Mouse (Mus musculus) thymus, postnatal 14 days (tissue): ENCODE data around the gene Adgrg6.

Source experiments
- DNase-seq: peaks from one replicate; pipeline ENCODE4 v3.0.0; 2021

The Adgrg6 gene

DNA sequence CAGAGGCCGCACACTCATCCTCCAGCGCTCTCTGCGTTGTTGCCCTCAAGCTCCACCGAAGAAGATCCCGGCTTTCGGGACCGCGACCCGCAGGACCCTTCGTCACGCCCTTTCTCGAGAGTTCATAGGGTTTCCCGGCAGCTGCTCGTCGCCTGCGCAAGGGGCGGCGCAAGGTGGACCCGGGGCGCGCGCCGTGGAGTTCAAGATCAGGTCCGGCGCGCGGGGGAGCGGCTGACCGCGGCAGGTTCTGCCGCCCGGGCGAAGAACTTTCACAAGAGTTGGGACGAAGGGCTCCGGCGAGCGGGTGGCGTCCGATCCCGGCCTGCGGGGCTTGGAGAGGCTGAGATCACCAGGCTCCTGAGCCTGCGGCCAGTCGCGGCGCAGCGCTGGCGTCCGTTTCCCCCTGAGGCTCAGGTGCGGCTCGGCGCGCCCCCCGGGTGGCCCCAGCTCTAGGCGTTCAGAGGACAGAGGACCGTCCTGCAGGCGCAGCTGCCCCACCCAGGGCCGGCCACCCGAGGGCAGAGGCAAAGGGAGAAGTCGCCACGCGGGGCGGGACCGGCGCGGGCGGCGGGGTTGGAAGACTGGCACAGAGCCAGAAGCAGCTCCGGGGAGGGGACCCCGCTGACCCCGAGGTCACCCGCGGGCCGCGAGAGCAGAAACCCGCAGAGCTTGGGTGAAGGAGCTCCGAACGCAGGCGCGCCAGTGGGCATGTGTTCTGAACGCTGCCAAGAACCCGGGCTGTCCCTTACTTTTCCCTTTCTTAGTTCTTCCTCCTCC is at the start of gene Adgrg6:
TSS of gene Adgrg6 (minus strand) at position 719 of the 777 bp plus-strand sequence.
- DNase-seq: peak; percentile 6

DNA sequence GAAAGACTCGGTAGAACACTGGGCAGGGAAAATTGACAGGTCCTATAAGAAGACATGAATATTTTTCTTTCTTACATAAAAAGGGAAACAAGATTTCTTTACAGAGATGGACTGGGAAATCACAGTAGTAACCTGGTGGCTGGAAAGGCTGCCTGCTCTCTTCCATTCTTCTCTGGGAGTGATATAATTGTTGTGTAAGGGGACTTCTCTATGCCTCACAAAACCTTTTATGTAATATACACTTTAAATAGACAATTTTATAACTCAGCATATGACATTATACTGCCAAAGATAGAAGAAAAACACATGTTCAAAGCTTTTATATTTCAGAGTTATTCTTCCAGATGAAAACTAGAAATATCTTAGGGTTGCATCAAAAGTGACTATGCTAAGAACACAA is 46.8 kb upstream of the Adgrg6 start:
- no peak for DNase-seq

DNA sequence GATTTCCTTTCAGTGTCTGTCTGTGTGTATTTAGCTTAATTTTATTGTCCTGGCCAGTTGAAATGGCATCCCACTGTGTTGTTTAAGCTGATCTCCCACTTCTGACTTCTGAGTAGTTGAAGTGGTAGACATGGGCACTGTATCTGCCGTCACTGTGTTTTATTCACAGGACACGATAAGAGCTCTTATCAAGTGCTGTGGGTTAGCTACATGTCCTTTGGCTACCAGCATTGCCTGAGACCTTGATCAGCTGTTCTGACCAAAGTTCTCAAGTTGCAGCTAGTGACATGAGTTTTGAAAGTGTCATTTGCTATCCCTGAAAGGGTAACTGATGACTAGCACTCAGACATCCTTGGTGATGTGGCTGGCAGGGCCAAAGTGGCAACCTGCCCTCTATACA is 45.4 kb upstream of the Adgrg6 start:
- DNase-seq: no peak

DNA sequence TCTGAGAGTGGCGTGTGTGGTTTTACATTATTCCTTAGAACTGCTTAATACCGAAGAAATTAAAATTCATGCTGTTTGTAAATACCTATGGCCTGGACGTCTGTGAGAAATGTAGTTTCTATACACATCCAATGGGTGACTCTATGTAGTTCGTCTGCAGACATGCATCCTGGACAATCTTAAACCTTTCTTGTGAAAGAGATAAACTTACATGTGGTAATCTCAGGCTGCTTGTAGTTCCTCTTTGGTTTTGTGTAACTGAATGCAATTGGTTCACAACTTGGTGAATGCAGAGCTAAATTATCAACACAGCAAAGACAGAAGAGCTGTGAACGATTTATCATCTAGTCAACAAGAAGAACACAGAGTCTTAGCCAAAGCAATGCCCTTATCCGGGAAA is 44.2 kb upstream of the Adgrg6 start:
- DNase-seq: no peak

DNA sequence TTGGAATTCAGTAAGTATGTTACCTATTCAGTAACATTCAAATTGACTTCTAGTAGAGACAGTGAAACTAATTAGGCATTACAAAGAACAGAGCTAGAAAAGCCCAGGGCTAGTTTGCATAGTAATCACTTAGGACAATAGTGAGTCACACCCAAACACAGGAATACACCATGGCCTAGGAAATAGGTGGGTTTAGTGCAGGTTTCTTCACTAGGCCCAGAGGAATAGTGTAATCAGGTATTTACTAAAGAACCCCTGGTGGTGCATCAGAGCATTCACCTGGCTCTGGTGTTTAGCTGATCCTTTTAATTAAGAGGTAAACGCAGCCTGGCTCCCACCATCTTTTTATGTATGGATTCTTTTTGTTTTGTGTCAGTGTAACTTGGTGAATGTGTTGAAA is 38.0 kb upstream of the Adgrg6 start:
- no peak for DNase-seq

DNA sequence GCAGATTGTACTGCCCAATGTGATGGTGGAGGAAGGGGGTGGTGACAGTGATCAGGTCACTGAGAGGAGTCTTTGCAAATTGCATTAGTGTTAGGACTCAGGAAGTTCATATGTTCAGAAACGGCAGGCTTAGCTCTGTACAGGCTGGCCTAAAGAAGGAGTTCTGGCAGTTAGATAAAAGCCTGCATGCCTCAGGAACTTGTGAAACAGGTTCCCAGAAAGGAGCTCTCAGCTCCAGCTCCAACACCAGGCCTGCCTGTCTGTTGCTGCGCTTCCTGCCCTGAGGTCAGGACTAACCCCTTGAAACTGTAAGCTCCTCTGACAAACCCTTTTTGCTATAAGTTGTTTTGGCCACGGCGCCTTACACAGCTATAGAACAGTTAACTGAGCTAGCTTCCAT is 28.8 kb upstream of the Adgrg6 start:
- no peak for DNase-seq

DNA sequence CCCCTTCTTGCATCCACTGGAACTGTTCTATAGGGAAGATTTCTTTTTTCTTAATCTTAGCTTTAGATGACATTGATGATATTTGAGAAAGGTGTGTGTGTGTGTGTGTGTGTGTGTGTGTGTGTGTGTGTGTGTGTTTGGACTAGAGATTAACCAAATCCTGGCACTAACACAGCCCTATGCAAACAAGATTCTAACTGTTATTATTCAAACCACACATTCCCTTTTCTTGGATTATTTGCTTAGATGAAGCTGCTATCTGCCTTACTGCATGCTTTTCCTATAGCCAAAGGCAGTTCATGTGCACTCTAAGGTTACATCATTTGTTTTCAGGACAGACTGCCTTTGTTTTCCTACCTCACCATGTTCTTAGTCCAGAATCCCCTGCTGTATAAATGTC is 25.7 kb upstream of the Adgrg6 start:
- DNase-seq: no peak

DNA sequence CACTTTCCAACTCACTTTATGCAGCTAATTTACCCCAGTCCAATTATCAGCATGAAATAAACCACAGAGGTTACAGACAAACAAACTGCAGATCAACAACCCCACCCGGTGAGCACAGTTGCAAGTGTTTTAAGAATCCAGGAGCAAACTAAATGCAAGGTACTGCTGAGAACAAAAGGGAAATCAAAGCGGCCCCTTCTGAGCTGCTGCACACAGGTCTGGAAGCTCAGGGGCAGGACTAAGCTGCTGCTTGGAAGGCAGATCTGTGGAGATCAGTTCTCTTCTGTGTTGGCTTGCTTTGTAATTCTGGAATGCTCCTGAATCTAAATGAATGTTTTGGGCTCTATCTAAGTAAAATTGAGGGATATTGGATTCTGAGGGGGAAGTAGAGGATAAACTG is 25.2 kb upstream of the Adgrg6 start:
- no peak for DNase-seq

DNA sequence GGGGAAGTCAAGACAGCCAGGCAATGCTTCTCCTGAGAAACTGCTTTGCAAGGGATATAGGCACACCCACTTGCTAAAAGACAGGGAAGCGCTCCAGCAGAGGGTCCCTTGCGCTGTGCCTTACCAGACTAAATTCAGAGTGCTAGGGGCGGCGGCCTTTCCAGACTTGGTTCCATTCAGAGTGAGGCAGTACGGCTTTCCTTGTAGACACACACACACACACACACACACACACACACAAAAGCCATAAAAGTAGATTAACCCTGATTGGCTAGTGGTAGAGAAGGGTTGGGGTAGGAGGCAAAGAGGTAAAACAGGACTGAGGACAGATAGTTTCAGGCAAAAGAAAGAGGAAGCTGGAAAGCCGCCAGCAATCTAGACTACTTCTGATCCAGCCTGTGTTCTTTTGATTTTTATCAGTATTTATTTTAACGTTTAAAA is 672 bp upstream of the Adgrg6 start:
- no peak for DNase-seq

DNA sequence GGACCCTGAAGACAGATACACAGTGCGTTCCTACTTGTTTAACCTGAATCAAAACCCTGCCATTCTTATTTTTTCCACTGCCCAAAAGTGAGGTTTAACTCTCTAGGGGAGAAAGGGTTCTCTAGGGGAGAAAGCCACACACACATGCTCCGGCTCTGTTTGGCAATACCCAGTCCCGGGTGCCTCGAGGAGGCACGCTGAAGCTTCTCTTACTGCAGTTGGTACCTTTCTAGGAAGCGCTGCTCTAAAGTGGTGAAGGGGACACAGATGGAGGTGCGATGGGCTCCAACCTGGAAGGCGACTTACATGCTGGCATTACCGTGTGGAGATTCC is 885 bp downstream of the Adgrg6 start:
- no peak for DNase-seq

DNA sequence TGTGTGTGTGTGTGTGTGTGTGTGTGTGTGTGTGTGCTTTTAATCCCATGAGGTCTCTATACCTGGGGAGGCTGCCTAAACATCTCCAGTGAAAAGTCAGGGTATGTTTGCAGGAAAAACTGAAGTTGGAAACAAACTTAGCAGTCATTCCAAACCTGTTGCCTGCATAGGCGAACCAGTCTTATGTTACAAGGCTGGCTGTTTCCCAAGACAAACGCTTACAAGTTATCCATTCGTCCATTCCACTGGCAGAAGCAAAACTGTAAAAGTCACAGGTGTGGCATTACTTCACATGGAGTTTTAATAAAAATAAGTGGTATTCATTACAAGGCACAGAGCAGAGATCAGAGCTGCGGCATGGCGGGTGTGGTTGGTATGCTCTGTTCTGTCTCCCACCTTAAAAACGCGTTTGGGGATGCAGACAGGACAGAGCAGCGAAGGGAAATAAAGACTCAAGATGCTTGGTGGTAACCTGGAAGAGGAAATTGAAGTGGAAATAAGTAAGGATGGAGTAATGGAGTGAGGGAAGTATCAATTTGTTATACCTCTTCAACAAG is 1.9 kb downstream of the Adgrg6 start:
- DNase-seq: no peak

DNA sequence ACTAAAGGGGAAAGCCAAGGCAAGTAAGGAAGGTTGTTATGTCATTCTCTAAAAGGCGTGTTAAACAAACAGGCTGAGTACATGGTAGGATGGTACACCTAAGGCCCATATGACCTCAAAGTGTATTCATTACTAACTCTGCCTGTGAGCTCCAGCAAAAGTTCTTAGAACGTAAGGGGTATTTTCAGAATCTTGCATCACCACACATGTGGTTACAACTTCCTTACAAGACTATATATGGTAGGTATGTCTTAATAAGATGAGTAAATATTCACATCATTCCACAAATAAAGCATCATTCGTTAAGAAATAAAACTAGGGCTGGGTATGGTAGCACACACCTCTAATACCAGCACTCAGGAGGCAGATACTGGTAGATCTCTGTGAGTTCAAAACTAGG is 8.4 kb downstream of the Adgrg6 start:
- DNase-seq: no peak

DNA sequence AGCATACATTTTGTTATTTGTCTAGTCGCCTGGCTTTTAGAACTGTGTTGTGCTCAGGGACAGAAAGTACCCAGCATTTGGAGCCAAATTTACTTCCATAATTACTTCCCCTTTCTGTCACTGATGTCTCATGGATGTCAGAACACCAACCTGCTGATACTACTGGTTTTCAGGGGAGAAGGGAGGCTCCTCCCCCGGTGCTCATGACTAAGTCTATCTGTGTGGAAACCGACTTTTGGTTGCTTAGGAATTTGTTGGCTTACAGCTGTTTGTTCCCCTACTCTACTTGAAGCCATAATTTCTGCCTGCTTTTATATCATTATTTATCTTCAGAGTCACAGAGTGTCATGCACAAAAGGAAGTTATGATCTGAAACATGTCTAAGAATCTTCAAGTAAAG is 14.4 kb downstream of the Adgrg6 start:
- DNase-seq: no peak

DNA sequence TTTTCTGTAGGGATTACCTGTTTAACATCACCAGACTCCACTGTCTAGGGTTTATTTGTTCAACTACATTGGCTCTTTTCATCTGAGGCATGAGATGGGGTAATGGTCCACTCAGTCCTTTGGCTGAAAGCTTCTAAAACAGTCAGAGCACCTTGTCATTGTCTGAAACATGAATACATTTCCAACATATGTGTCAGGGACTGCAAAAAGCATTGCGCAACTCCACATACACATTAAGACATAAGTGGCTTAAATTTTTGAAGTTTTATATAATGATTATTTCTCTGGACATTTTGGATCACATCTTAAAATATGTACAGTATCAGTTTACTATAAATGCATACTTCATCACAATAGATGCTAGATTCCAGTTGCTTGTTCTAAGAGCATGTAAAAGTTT is 14.8 kb downstream of the Adgrg6 start:
- DNase-seq: no peak

DNA sequence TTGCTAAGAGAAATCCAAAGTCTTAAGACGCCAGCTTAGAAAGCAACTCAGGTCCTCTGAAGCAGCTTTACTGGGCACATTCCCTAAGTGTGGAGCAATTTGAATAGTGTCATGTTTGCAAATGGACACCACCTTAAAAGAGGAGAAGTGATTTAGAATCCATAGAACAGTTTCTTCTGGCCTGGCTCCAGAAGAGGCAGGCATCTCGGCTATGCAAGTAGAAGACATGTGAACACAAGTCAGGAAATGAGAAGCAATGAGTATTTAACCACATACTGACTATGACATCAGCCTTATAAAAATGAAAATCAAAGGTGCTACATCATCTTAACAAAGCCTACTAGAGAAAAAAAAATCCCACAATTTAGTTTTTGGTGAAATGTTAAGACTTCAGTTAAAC is 17.7 kb downstream of the Adgrg6 start:
- DNase-seq: no peak

DNA sequence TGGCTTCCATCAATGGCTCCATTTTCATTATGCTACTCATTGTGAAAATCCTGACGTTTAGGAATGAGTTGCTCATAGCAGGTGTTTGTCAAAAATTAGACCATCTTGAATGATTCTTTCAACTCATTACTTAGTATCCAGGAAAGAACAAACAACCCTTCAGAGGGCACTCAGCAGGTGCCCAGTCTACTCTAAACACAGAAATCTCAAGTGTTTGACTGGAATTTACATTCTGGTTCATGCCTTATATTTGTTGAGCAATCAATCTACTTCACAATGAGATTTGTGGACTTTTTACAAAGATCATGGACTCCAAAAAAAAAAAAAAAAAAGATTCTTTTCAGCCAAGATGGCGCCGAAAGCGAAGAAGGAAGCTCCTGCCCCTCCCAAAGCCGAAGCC is 22.7 kb downstream of the Adgrg6 start:
- no peak for DNase-seq

DNA sequence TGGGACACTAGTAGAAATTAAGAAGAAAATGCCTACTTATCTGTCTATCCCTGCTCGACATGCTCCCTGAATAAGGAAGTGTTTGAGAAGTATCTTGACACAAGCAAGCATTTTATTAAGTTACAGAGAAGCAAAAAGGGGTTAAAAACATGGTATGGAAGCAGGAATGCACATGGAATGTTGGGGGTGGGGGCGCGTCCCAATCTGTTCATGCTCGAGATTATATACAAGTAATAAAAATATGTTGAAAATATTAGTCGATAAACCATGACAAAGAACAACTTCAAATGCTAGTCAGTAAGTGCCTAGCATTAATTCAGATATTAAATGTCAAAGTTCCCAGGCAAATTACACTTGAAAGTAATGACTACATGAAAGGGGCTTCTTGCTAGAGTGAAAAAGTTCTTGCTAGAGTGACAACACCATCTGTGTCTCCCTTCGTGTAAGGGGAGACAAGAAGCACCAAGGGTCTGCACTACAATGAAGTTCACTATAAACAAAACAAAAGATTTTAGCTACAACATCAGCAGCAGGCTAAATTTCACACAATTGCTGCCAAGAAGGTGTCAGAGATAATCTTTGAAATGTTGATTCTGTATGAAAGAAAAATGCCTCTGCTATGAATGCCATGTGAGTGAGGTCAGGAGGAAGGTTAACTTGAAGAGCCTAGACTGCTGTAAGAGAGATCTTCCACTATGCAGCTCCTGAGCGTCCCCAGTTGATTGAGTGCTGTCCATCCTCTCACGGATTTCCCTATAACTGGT is 24.4 kb downstream of the Adgrg6 start:
- no peak for DNase-seq

DNA sequence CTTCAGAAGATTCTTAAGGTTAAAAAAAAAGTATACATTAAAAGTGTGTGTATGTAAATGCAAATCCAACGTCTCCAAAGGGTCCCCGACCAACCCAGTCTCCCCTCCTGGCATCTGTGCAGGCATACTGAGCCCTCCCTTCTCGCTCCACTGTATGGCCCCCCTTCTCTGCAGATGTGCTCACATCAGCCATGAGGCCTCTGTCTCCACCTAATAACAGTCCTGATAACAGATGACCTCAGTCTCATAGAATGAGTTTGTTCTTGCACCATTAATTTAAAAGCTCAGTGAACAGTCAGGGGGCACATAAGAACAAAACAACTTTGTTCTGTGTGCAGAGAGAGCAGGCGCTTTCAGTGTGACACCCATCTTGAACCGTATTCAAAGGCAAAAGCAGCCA is 27.6 kb downstream of the Adgrg6 start:
- no peak for DNase-seq

DNA sequence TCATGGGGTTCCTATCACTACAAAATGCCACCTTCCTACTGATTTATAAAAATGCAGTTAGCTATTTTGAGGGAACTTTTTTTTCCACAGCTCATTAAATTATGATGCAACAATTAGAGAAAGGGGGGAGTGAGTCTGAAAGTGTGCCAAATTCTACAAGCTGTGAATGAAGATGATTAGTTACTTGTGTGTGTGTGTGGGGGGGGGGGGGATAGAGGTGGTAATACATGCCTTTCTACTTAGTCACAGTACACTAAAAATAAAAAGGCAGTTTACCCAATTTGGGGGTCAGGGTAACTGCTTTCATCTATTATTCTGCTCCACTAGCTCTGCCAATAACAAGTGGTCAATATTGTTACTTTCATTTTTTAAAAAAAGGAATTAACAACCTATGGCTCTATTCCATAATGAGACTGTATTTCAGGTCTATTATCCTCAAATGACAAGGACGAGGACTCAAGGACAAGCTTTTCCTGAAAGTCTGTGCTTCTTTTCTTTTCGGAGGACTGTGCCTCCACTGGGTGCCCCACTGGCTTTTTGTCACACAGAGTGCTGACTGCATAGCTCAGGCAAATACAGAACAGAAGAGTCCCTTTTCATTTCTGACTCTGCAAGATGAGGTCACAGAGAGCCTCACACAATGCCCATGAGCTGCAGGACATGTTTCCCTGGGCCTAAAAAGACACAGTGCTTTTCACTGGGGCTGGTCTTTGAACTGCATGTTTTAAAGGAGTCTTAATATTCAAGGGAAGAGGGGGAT is 33.4 kb downstream of the Adgrg6 start:
- no peak for DNase-seq

DNA sequence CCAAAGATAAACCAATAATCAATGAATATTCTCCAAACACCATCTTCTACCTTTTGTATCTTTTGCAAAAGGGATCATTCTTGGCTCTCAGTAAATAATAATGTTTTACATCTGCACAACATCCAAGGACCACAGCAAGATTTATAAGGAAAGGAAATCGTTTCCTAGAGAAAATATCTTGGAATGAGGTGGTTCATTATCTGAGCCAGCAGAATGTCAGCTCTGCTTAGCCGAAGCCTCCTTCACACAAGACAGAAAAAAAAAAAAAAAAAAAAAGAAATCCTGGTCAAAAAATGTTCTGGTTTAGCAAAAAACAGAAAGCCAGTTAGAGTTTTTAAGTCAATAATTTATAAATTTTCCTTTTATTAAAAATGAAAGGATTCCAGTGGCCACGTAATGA is 34.3 kb downstream of the Adgrg6 start:
- no peak for DNase-seq

DNA sequence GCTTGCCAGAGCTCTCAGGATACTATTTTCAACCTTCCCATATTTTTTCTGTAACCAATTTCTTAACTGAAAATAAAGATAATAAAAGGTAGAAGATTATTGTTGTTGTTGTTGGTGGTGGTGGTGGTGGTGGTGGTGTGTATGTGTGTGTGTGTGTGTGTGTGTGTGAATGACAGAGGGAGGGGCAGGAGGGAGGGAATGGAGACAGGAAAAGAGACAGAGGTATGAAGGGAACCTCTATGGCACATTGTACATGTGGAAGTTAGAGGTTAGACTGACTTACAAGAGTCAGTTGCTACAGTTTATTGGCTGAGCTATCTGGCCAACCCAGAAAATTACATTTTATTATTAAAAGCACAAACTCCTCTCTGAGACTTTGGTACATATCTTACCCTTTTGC is 49.8 kb downstream of the Adgrg6 start:
- no peak for DNase-seq

DNA sequence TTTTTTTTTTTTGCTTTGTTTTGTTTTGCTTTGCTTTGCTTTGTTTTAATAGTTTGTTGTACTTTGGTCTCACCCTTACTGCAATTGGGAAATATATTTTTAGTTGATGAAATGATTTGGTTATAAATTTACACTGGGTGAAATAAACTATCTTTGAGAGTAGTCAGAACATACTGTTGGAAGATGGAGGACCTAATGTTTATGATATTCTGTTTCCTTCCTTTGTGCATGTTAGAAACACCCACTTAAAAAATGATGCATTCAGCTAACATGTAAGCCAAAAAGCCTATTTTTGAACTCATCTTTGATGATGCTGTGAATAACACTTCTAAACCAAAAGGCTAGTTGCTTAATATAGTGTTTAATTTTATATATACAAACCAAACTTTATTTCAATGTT is 50.3 kb downstream of the Adgrg6 start:
- DNase-seq: no peak

DNA sequence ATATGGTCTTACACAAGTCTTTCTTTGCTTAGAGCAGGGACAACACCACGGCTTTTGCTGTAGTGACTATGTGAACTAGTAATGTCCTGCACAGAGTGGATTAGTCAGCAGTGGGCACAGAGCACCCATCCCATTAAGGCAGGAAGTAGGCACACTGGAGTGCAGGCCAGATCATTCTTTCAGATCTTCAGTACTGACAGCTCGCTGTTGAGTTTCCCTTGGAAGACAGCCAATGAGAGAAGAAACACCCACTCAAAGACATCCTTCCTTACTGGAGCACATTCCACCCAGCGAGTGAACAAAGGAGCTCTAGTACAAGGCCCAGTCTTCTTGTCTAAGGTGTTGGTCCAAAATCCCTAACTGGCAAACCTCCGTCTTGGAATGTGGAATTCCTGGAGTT is 53.6 kb downstream of the Adgrg6 start:
- DNase-seq: no peak

DNA sequence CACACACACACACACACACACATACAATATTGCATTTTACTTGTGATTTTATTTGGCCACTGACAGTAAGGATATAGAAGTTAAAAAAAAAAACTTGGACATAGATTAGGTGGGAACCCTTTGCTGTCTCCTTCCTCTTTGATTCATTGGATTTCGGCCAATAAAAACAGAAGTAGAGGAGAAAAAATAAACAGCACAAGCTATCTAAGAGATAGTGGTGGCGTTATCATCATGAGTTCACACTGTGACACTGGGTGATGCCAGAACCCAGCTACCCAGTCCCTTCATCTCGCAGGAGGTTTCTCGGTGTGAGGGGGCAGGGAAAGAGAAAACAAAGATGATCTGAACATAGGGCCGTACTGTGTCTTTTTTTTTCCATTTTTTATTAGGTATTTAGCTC is 62.2 kb downstream of the Adgrg6 start:
- no peak for DNase-seq
